ENCODE assay signal across 7 mouse cellular contexts in genomic region chr11:62820661-62821437, GRCm38 (mm10). TPM values are rescaled to one million over a fixed set of nuclear protein-coding genes. Genes with fewer than 3 reads are reported as not detected.
DNase-seq lines count a peak whose midpoint lies in the region; ATAC-seq and TF ChIP-seq lines count a peak whose summit lies in the region.

No protein-coding gene starts in this region.

- peak overlapping the region; percentile 51 to 56 for H3K4me3 ChIP-seq in ES-E14 (ENCODE audit: insufficient read depth in 1 of 2, low read depth in 1 of 2, low read length in 2 of 2, poor library complexity in 1 of 2, severe bottlenecking in 1 of 2)
- peak overlapping the region; percentile 55 for H3K4me3 ChIP-seq in embryonic facial prominence, embryonic 10.5 days
- peak overlapping the region; percentile 55 for H3K4me3 ChIP-seq in heart, embryonic 15.5 days
- H3K4me3 ChIP-seq in stomach, embryonic 15.5 days (replicated peaks) = peak overlapping the region; percentile 56

- in situ Hi-C loops in ES-E14 (cut with MboI; ENCODE audit: low sequenced_read_pairs in 2 of 2, unreplicated experiment in 2 of 2) = no loop called here

- peaks cover 3 to 10% of the 10 kb centered on the region in 2 experiments; a peak in 3 of 4 replicates for H3K4me1 ChIP-seq in ES-E14 (ENCODE audit: control insufficient read depth in 2 of 2, insufficient read depth in 2 of 2, low read length in 2 of 2, poor library complexity in 1 of 2)
- H3K4me1 ChIP-seq in embryonic facial prominence, embryonic 10.5 days = peaks cover 24% of the 10 kb centered on the region
- H3K4me1 ChIP-seq in heart, embryonic 15.5 days (replicated peaks) = peaks cover 22% of the 10 kb centered on the region
- H3K4me1 ChIP-seq in stomach, embryonic 15.5 days = peaks cover 22% of the 10 kb centered on the region; the same call in 1 of the 2 replicates

- 0 out of 2 replicates have a peak, but pooled peaks cover 18% of the 10 kb centered on the region for H3K27me3 ChIP-seq in embryonic facial prominence, embryonic 10.5 days (replicated peaks; ENCODE audit: low read depth, poor library complexity, severe bottlenecking)
- H3K27me3 ChIP-seq in heart, embryonic 15.5 days = no peaks in the 10 kb centered on the region
- H3K27me3 ChIP-seq in stomach, embryonic 15.5 days (replicated peaks) = no peaks in the 10 kb centered on the region

- WGBS in embryonic facial prominence, embryonic 10.5 days = 20% methylated on average over 16 of the region's 16 CpGs
- WGBS in heart, embryonic 15.5 days = 14% methylated on average over 16 of the region's 16 CpGs
- WGBS in stomach, embryonic 15.5 days = 7% methylated on average over 16 of the region's 16 CpGs

- no peaks in the 10 kb centered on the region for H3K9me3 ChIP-seq in ES-E14 (ENCODE audit: control insufficient read depth, insufficient read depth, low read depth, low read length)
- H3K9me3 ChIP-seq in embryonic facial prominence, embryonic 10.5 days = no peaks in the 10 kb centered on the region
- H3K9me3 ChIP-seq in heart, embryonic 15.5 days (replicated peaks) = no peaks in the 10 kb centered on the region
- H3K9me3 ChIP-seq in stomach, embryonic 15.5 days = no peaks in the 10 kb centered on the region

- H3K36me3 ChIP-seq in ES-E14 (ENCODE audit: control insufficient read depth, insufficient read depth, low read length, poor library complexity, severe bottlenecking) = no peaks in the 10 kb centered on the region
- no peaks in the 10 kb centered on the region for H3K36me3 ChIP-seq in embryonic facial prominence, embryonic 10.5 days (replicated peaks)
- no peaks in the 10 kb centered on the region for H3K36me3 ChIP-seq in heart, embryonic 15.5 days
- H3K36me3 ChIP-seq in stomach, embryonic 15.5 days = no peaks in the 10 kb centered on the region

- H3K9ac ChIP-seq in ES-E14 (ENCODE audit: insufficient read depth, low read depth, low read length, poor library complexity, severe bottlenecking) = 0 out of 2 replicates have a peak overlapping the region, but pooled peaks have one; percentile 5
- H3K9ac ChIP-seq in heart, embryonic 15.5 days = peak overlapping the region; percentile 55
- peak overlapping the region; percentile 44 for H3K9ac ChIP-seq in stomach, embryonic 15.5 days

- no peak overlapping the region for H3K27ac ChIP-seq in ES-E14 (ENCODE audit: insufficient read depth, low read depth, low read length, poor library complexity, severe bottlenecking)
- peak overlapping the region; percentile 77 for H3K27ac ChIP-seq in embryonic facial prominence, embryonic 10.5 days (replicated peaks)
- H3K27ac ChIP-seq in heart, embryonic 15.5 days = peak overlapping the region; percentile 70
- H3K27ac ChIP-seq in stomach, embryonic 15.5 days = peak overlapping the region; percentile 90

- peak; percentile 30; the same call in 1 of the 2 replicates for ATAC-seq in heart, embryonic 15.5 days (replicated peaks; ENCODE audit: insufficient number of reproducible peaks, insufficient read depth, low FRiP score, low read depth)
- peak; percentile 19 for ATAC-seq in megakaryocyte-erythroid progenitor cell, adult 5-6 weeks (replicated peaks; ENCODE audit: low FRiP score, low TSS enrichment, poor library complexity, severe bottlenecking)
- ATAC-seq in stomach, embryonic 15.5 days (ENCODE audit: insufficient read depth, low FRiP score, low read depth) = peak; percentile 27; the same call in 1 of the 2 replicates

- peak overlapping the region; percentile 71 for H3K4me2 ChIP-seq in heart, embryonic 15.5 days
- H3K4me2 ChIP-seq in stomach, embryonic 15.5 days = peak overlapping the region; percentile 80

- DNase-seq in CD4-positive helper T cell, adult 2 months (ENCODE audit: low read depth, low spot score) = peak; percentile 18
- no peak for DNase-seq in ES-E14 (ENCODE audit: low read depth, low spot score)
- peak; percentile 33 for DNase-seq in embryonic facial prominence, embryonic 10.5 days (ENCODE audit: low spot score)
- peak; percentile 31 to 46 for DNase-seq in kidney, postnatal 36 days

TF ChIP-seq in ES-E14, 5 proteins besides CTCF, POLR2A, EP300 and RAD21:
- no peak for TF ChIP-seq ZC3H11A (IDR thresholded peaks at IDR 0.05; ENCODE audit: borderline replicate concordance, low read depth, low read length)
- TF ChIP-seq CHD2 (IDR thresholded peaks at IDR 0.05; ENCODE audit: low read depth, low read length) = no peak
- no peak for TF ChIP-seq MAFK (IDR thresholded peaks at IDR 0.05; ENCODE audit: insufficient read depth, low read depth, low read length)
- no peak for TF ChIP-seq ZNF384 (IDR thresholded peaks at IDR 0.05; ENCODE audit: low read depth, low read length)
- TF ChIP-seq HCFC1 (IDR thresholded peaks at IDR 0.05; ENCODE audit: borderline replicate concordance, insufficient read depth, low read length) = no peak

RNA-seq across cellular contexts. Expression of gene Trim16, which starts 0.8 kb away (rescaled TPM):
- total RNA-seq in ES-E14 (2012; rRNA removed) = 3.5 and 4.1 TPM in 2 replicates
- polyA plus RNA-seq in embryonic facial prominence, embryonic 10.5 days (2016; fragmentation: Nextera tagmentation; extraction: Ambion mirVana) = 2.9 and 3.7 TPM in 2 replicates
- polyA plus RNA-seq in heart, embryonic 15.5 days (2015; fragmentation: Nextera tagmentation; extraction: Ambion mirVana) = 4.9 and 8.3 TPM in 2 replicates
- total RNA-seq in megakaryocyte-erythroid progenitor cell, adult 5-6 weeks (2014; fragmentation: Nextera tagmentation) = 7.5 and 9.7 TPM in 2 replicates
- 5.5 and 8.4 TPM in 2 replicates for total RNA-seq in megakaryocyte-erythroid progenitor cell, adult 5-6 weeks (2017)
- polyA plus RNA-seq in stomach, embryonic 15.5 days (2015; fragmentation: Nextera tagmentation; extraction: Ambion mirVana) = 13.8 and 15.6 TPM in 2 replicates

RNA-seq across cellular contexts. Expression of gene Fbxw10, which starts 26.0 kb away (rescaled TPM):
- total RNA-seq in ES-E14 (2012; rRNA removed) = 0.85 and 1.2 TPM in 2 replicates
- polyA plus RNA-seq in embryonic facial prominence, embryonic 10.5 days (2016; fragmentation: Nextera tagmentation; extraction: Ambion mirVana) = 0.40 and 0.81 TPM in 2 replicates
- polyA plus RNA-seq in heart, embryonic 15.5 days (2015; fragmentation: Nextera tagmentation; extraction: Ambion mirVana) = 0.20 and 0.33 TPM in 2 replicates
- 2.4 TPM in 1 of 2 replicates, not detected in the other for total RNA-seq in megakaryocyte-erythroid progenitor cell, adult 5-6 weeks (2014; fragmentation: Nextera tagmentation)
- 0.91 and 2.3 TPM in 2 replicates for total RNA-seq in megakaryocyte-erythroid progenitor cell, adult 5-6 weeks (2017)
- 0.33 and 0.41 TPM in 2 replicates for polyA plus RNA-seq in stomach, embryonic 15.5 days (2015; fragmentation: Nextera tagmentation; extraction: Ambion mirVana)

RNA-seq across cellular contexts. Expression of gene Zfp286, which starts 31.6 kb away (rescaled TPM):
- 6.3 and 9.1 TPM in 2 replicates for total RNA-seq in ES-E14 (2012; rRNA removed)
- polyA plus RNA-seq in embryonic facial prominence, embryonic 10.5 days (2016; fragmentation: Nextera tagmentation; extraction: Ambion mirVana) = 25.6 and 28.5 TPM in 2 replicates
- polyA plus RNA-seq in heart, embryonic 15.5 days (2015; fragmentation: Nextera tagmentation; extraction: Ambion mirVana) = 9.3 and 10.8 TPM in 2 replicates
- 1.8 and 2.6 TPM in 2 replicates for total RNA-seq in megakaryocyte-erythroid progenitor cell, adult 5-6 weeks (2014; fragmentation: Nextera tagmentation)
- total RNA-seq in megakaryocyte-erythroid progenitor cell, adult 5-6 weeks (2017) = 0.57 TPM in 1 of 2 replicates, not detected in the other
- 14.9 and 15.3 TPM in 2 replicates for polyA plus RNA-seq in stomach, embryonic 15.5 days (2015; fragmentation: Nextera tagmentation; extraction: Ambion mirVana)

RNA-seq across cellular contexts. Expression of gene Tvp23b, which starts 58.4 kb away (rescaled TPM):
- total RNA-seq in ES-E14 (2012; rRNA removed) = 62.5 and 68.5 TPM in 2 replicates
- 45.4 and 50.0 TPM in 2 replicates for polyA plus RNA-seq in embryonic facial prominence, embryonic 10.5 days (2016; fragmentation: Nextera tagmentation; extraction: Ambion mirVana)
- polyA plus RNA-seq in heart, embryonic 15.5 days (2015; fragmentation: Nextera tagmentation; extraction: Ambion mirVana) = 45.8 and 50.1 TPM in 2 replicates
- total RNA-seq in megakaryocyte-erythroid progenitor cell, adult 5-6 weeks (2014; fragmentation: Nextera tagmentation) = 25.3 and 32.2 TPM in 2 replicates
- total RNA-seq in megakaryocyte-erythroid progenitor cell, adult 5-6 weeks (2017) = 47.2 and 68.9 TPM in 2 replicates
- 76.7 and 80.1 TPM in 2 replicates for polyA plus RNA-seq in stomach, embryonic 15.5 days (2015; fragmentation: Nextera tagmentation; extraction: Ambion mirVana)

Comparison
In these comparisons a context has a peak if more than half of its experiments do, and no peak if none do; other contexts are left out.
1. H3K9ac ChIP-seq: peak in every context shown above with its lines; median percentile 55 in heart, embryonic 15.5 days; 44 in stomach, embryonic 15.5 days; 5 in ES-E14.